Mouse (Mus musculus) ES-Bruce4 (cell line): Measurements from ENCODE around the gene Pcdh17. TPM values are rescaled to one million over a fixed set of nuclear protein-coding genes. Genes with fewer than 3 reads are reported as not detected.

Experiments used
- H3K27ac ChIP-seq: 2 replicates; pipeline ENCODE4 v1.5.1; 2012; ENCODE audit warnings: low read length, inconsistent platforms; ENCODE audit not compliant: insufficient read depth
- H3K27me3 ChIP-seq: 2 replicates; pipeline ENCODE4 v1.6.1; 2012; ENCODE audit warnings: mild to moderate bottlenecking, low read length, inconsistent platforms; ENCODE audit not compliant: control insufficient read depth, poor library complexity, insufficient read depth, severe bottlenecking
- H3K36me3 ChIP-seq: 2 replicates; pipeline ENCODE4 v1.6.1; 2012; ENCODE audit warnings: inconsistent platforms, mild to moderate bottlenecking, low read length, moderate library complexity; ENCODE audit not compliant: control insufficient read depth, poor library complexity, insufficient read depth, severe bottlenecking
- H3K4me1 ChIP-seq: one replicate; pipeline ENCODE4 v1.8.1; 2011; ENCODE audit warnings: low read length; ENCODE audit not compliant: control insufficient read depth, insufficient read depth
- H3K4me3 ChIP-seq: 2 replicates; pipeline ENCODE4 v1.5.1; 2011; ENCODE audit warnings: low read depth, mild to moderate bottlenecking, low read length
- H3K9ac ChIP-seq: 2 replicates; pipeline ENCODE4 v1.6.1; 2012; ENCODE audit warnings: low read depth, mild to moderate bottlenecking, inconsistent platforms; ENCODE audit not compliant: poor library complexity, severe bottlenecking
- H3K9me3 ChIP-seq: replicated peaks from 2 replicates; pipeline ENCODE4 v1.6.1; 2012; ENCODE audit warnings: mild to moderate bottlenecking, low read length, inconsistent platforms; ENCODE audit not compliant: control insufficient read depth, poor library complexity, insufficient read depth, severe bottlenecking
- CTCF ChIP-seq: IDR thresholded peaks from one replicate; pipeline ENCODE4 v1.8.1; 2011; ENCODE audit warnings: low read depth, low read length
- EP300 ChIP-seq: IDR thresholded peaks from 2 replicates; pipeline ENCODE4 v1.6.1; 2011; ENCODE audit warnings: low read depth, low read length; ENCODE audit not compliant: insufficient read depth
- POLR2A ChIP-seq: IDR thresholded peaks from one replicate; pipeline ENCODE4 v1.8.1; 2011; ENCODE audit warnings: low read length; ENCODE audit not compliant: insufficient read depth
- polyA plus RNA-seq: library from polyadenylated mRNA; stranded (reverse); fragments of >200 nt; gene quantifications from 2 replicates; pipeline ENCODE4 v1.2.4, GENCODE M21; 2011; ENCODE audit warnings: low read depth; ENCODE audit not compliant: missing spikeins, insufficient read depth, insufficient read length

Pcdh17 gene
- polyA plus RNA-seq, 1 experiment, result not detected

GRCm38 (mm10) chr14:84442528-84443287 is 655 bp upstream of the Pcdh17 start:
- TF ChIP-seq EP300 (no peak), CTCF (no peak), POLR2A (no peak)
- Histone ChIP-seq H3K36me3 (no peaks in the 10 kb centered on the region), H3K4me3 (peak overlapping the region; percentile 97), H3K9ac (peak overlapping the region; percentile 58; the same call in 1 of the 2 replicates), H3K9me3 (no peaks in the 10 kb centered on the region), H3K27ac (no peak overlapping the region), H3K4me1 (no peaks in the 10 kb centered on the region), H3K27me3 (peaks cover 13% of the 10 kb centered on the region)

- Histone ChIP-seq H3K27me3 (peaks cover 13% of the 10 kb centered on the region), H3K9me3 (no peaks in the 10 kb centered on the region), H3K9ac (no peak overlapping the region), H3K36me3 (no peaks in the 10 kb centered on the region), H3K4me3 (peak overlapping the region; percentile 56), H3K27ac (no peak overlapping the region), H3K4me1 (no peaks in the 10 kb centered on the region)
- TF ChIP-seq CTCF (no peak), POLR2A (no peak), EP300 (no peak)
Measured at GRCm38 (mm10) chr14:84443761-84444160, 398 bp downstream of the Pcdh17 start.

GRCm38 (mm10) chr14:84444276-84444662 is 906 bp downstream of the Pcdh17 start:
- Histone ChIP-seq H3K4me1 (no peaks in the 10 kb centered on the region), H3K27ac (no peak overlapping the region), H3K9me3 (no peaks in the 10 kb centered on the region), H3K9ac (no peak overlapping the region), H3K36me3 (no peaks in the 10 kb centered on the region), H3K4me3 (peak overlapping the region; percentile 1; the same call in 1 of the 2 replicates), H3K27me3 (peaks cover 13% of the 10 kb centered on the region)
- no peak for TF ChIP-seq CTCF
- no peak for TF ChIP-seq POLR2A
- no peak for TF ChIP-seq EP300

DNA sequence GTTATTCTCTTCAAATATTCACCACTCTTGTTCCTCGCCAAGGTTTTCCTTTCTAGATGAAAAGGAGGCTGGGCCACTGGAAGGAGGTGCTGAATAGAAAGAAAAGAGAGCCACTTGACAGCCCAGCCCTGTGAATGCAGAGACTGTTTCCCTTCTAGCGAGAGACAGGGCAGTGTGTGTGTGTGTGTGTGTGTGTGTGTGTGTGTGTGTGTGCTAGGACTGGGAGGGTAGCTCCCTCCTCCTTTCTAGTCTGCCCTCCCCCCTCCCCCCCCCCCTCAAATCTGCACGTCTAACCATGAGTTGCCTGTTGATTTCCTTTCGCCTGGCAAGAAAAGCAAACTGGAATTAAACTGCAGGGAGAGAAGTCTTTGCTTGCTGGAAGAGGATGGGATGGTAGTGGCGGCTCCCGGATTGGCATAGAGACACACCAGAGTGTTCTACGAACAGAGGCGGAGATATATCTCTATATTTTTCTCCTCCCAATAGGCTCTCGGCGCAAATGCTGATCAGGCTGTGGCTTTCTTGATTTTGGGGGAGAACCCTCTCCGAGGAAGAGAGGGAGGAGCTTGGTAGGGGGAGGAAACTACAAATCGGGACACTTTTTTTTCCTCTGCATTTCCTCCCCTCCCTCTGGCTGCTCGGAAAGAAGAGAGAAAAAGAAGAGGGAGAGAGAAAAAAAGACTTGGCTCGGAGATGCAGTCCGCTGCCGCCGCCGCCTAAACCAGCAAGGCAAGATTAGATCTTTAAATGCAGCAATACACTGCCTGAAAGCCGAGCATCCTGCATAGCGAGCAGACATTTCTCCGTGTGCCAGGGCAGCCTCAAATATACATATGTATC is 1.5 kb downstream of the Pcdh17 start:
- H3K4me1 ChIP-seq, result no peaks in the 10 kb centered on the region
- H3K27ac ChIP-seq, result no peak overlapping the region
- H3K9ac ChIP-seq, result no peak overlapping the region
- peaks cover 13% of the 10 kb centered on the region for H3K27me3 ChIP-seq
- TF ChIP-seq CTCF, result no peak
- no peak for TF ChIP-seq EP300
- TF ChIP-seq POLR2A, result no peak
- H3K4me3 ChIP-seq, result peak overlapping the region; percentile 73
- H3K36me3 ChIP-seq, result no peaks in the 10 kb centered on the region
- H3K9me3 ChIP-seq, result no peaks in the 10 kb centered on the region

DNA sequence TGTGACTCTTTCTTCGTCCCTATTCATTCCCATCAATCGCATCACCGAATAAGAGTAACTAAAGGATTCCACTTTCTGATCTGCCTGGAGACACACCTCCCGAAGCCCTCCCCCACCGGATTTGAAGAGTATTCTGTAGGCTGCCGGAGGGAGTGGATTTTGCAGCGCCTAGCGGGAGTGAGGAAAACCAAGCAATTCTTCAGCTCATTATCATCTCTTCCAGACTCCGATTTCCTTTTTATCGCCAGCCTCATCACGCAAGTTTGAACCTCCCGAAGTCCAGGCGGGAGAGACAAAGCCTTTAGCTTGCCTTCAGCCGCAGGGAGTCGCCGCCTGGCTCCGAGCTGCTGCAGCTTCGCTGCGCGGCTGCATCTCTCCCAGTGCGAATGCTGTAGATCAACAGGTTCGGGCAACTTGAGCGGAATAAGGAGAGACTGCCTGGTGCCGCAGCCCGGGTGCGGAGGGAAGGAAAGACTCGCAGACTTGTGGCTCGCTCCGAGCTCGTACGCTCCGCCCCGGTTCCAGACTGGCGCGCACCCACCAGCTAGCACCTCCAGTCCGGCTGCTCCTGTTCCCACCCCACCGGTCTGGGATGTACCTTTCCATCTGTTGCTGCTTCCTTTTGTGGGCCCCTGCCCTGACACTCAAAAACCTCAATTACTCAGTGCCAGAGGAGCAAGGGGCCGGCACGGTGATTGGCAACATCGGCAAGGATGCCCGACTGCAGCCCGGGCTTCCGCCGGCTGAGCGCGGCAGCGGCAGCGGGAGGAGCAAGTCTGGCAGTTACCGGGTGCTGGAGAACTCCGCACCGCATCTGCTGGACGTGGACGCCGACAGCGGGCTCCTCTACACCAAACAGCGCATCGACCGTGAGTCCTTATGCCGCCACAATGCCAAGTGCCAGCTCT is 2.4 kb downstream of the Pcdh17 start:
- Histone ChIP-seq H3K27ac (no peak overlapping the region), H3K9me3 (no peaks in the 10 kb centered on the region), H3K36me3 (no peaks in the 10 kb centered on the region), H3K9ac (no peak overlapping the region), H3K4me1 (no peaks in the 10 kb centered on the region), H3K27me3 (peaks cover 13% of the 10 kb centered on the region), H3K4me3 (peak overlapping the region; percentile 73)
- TF ChIP-seq EP300 (no peak), POLR2A (no peak), CTCF (no peak)
